Comparison of ENCODE assay signal across 8 mouse cellular contexts in the genomic region with DNA sequence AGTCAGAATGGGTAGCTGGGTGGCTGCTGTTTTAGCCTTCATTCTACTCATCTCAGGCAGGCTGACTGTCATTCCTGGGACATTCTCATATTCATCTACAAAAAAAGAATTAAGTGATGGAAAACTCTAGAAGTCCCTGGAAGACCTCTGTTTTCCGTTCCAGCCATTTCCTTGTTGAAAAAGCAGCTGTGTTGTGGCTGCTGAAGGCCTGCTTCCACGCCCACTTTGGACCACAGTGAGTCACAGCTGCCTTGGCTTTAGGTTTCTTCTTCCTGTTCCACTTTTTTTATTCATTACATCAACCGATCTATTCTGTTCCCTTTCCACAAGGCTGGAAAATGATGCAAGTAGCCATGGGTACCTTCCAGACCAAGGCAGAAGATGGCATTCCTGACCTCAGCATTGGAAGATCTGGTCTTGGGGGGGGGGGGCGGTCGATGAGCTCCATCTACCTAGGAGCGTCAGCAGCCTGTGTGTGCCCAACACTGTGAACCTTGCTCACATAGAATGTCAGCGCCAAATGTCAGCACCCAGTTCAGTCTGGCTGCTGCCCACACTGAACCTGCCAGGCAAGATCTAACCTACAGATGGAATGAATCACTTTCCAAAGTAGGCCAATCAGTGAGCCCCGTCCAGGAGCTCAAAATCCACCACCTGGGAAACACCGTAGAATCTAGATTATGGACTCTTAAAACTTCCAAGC. TPM values are rescaled to one million over a fixed set of nuclear protein-coding genes. Genes with fewer than 3 reads are reported as not detected.
DNase-seq lines count a peak whose midpoint lies in the region; ATAC-seq and TF ChIP-seq lines count a peak whose summit lies in the region.

No protein-coding gene starts in this region.

- no peak for TF ChIP-seq CTCF in liver, postnatal 0 days (IDR thresholded peaks at IDR 0.05; ENCODE audit: low read depth)

- H3K9me3 ChIP-seq in liver, postnatal 0 days (ENCODE audit: low read length) = no peaks in the 10 kb centered on the region
- H3K9me3 ChIP-seq in liver, embryonic 12.5 days (replicated peaks) = no peaks in the 10 kb centered on the region

- intact Hi-C loops in heart, postnatal 10 days (cut with DNase I) = loop anchor here (10.0 kb wide), 1 partner anchor 370 kb away; no protein-coding TSS in a partner anchor

- H3K27me3 ChIP-seq in liver, postnatal 0 days (ENCODE audit: insufficient read depth, low read length) = no peaks in the 10 kb centered on the region
- no peaks in the 10 kb centered on the region for H3K27me3 ChIP-seq in liver, embryonic 12.5 days (replicated peaks)
- H3K27me3 ChIP-seq in myocyte (ENCODE audit: control insufficient read depth, insufficient read depth, insufficient read length) = no peaks in the 10 kb centered on the region

- no peaks in the 10 kb centered on the region for H3K79me2 ChIP-seq in myocyte (ENCODE audit: control insufficient read depth, insufficient read depth)

- no peak for TF ChIP-seq POLR2A in myocyte (IDR thresholded peaks at IDR 0.05; ENCODE audit: insufficient read length, low read depth)

- peaks cover 14% of the 10 kb centered on the region; the same call in 1 of the 2 replicates for H3K4me1 ChIP-seq in liver, postnatal 0 days (ENCODE audit: insufficient read depth)
- H3K4me1 ChIP-seq in liver, embryonic 12.5 days = 0 out of 2 replicates have a peak, but pooled peaks cover 3% of the 10 kb centered on the region

- TF ChIP-seq EP300 in liver, postnatal 0 days (IDR thresholded peaks at IDR 0.05; ENCODE audit: low read depth) = no peak

- ATAC-seq in liver, postnatal 0 days = no peak
- ATAC-seq in liver, embryonic 12.5 days = no peak

- no peak overlapping the region for H3ac ChIP-seq in myocyte (ENCODE audit: control insufficient read depth, insufficient read length)

- DNase-seq in liver, postnatal 0 days = peak; percentile 33
- DNase-seq in brain, adult 2 months (ENCODE audit: low read depth, low spot score) = peak; percentile 81
- peak; percentile 72 to 73 for DNase-seq in heart, postnatal 10 days
- DNase-seq in spleen, postnatal 4 days (ENCODE audit: low spot score in 2 of 2) = no peak
- DNase-seq in liver = no peak
- no peak for DNase-seq in layer of hippocampus, postnatal 25 days (ENCODE audit: extremely low spot score in 1 of 2, low spot score in 1 of 2)

- peaks cover 19% of the 10 kb centered on the region for H3K36me3 ChIP-seq in liver, postnatal 0 days (replicated peaks; ENCODE audit: insufficient read depth, low read length)
- H3K36me3 ChIP-seq in liver, embryonic 12.5 days = peaks cover 10% of the 10 kb centered on the region
- no peaks in the 10 kb centered on the region for H3K36me3 ChIP-seq in myocyte (ENCODE audit: control insufficient read depth, insufficient read depth)

- WGBS in liver, postnatal 0 days (ENCODE audit: insufficient replicate concordance) = 62% methylated on average over 9 of the region's 9 CpGs
- WGBS in liver, embryonic 12.5 days (ENCODE audit: insufficient replicate concordance) = 56% methylated on average over 9 of the region's 9 CpGs

- H3K9ac ChIP-seq in liver, postnatal 0 days (replicated peaks) = no peak overlapping the region
- H3K9ac ChIP-seq in liver, embryonic 12.5 days = no peak overlapping the region

- no peak overlapping the region for H3K4me3 ChIP-seq in liver, postnatal 0 days (ENCODE audit: low read depth, low read length)
- H3K4me3 ChIP-seq in liver, embryonic 12.5 days = no peak overlapping the region
- H3K4me3 ChIP-seq in myocyte = no peak overlapping the region

- H3K4me2 ChIP-seq in liver, postnatal 0 days (ENCODE audit: low read depth, low read length) = no peak overlapping the region
- no peak overlapping the region for H3K4me2 ChIP-seq in liver, embryonic 12.5 days
- H3K4me2 ChIP-seq in myocyte (ENCODE audit: low read depth) = peak overlapping the region; percentile 68

- H3K27ac ChIP-seq in liver, postnatal 0 days (ENCODE audit: low read depth) = no peak overlapping the region
- no peak overlapping the region for H3K27ac ChIP-seq in liver, embryonic 12.5 days

TF ChIP-seq in myocyte, 11 proteins besides CTCF, POLR2A, EP300 and RAD21:
- TF ChIP-seq USF1 (IDR thresholded peaks at IDR 0.05; ENCODE audit: low read depth) (no peak), SRF (IDR thresholded peaks at IDR 0.05; ENCODE audit: control insufficient read depth, insufficient read length, low read depth) (no peak), MYOD1 (IDR thresholded peaks at IDR 0.05; ENCODE audit: control insufficient read depth in 1 of 3, insufficient read length in 2 of 3, low read depth in 2 of 3) (peak in 2 of 3 experiments; percentile 79 to 85), TCF12 (IDR thresholded peaks at IDR 0.05; ENCODE audit: insufficient read depth, poor library complexity, severe bottlenecking) (peak; percentile 55), MYOG (IDR thresholded peaks at IDR 0.05; ENCODE audit: control insufficient read depth in 1 of 3, insufficient read depth in 1 of 3, insufficient read length in 2 of 3, low read depth in 2 of 3) (peak in 2 of 3 experiments; percentile 70 to 72), CEBPB (IDR thresholded peaks at IDR 0.05; ENCODE audit: insufficient read depth, poor library complexity, severe bottlenecking) (0 out of 2 replicates have a peak, but pooled peaks have one; percentile 43), REST (IDR thresholded peaks at IDR 0.05; ENCODE audit: insufficient read depth, insufficient read length) (no peak), POLR2AphosphoS2 (IDR thresholded peaks at IDR 0.05; ENCODE audit: insufficient read length, low read depth) (no peak)

RNA-seq across cellular contexts. Expression of a gene that starts 31.4 kb away (rescaled TPM):
- 18.2 and 19.0 TPM in 2 replicates for polyA plus RNA-seq in liver, postnatal 0 days (2015; fragmentation: Nextera tagmentation; extraction: Ambion mirVana)
- polyA plus RNA-seq in liver, embryonic 12.5 days (2016; fragmentation: Nextera tagmentation; extraction: Ambion mirVana) = 42.2 and 42.6 TPM in 2 replicates
- total RNA-seq in heart, postnatal 10 days (2021) = 10 to 100 TPM; 36.3 to 36.7 TPM
- polyA plus RNA-seq in myocyte (2012; fragmentation: generic; extraction: Trizol) = 32.6 TPM
- total RNA-seq in layer of hippocampus, postnatal 25 days (2021) = 10 to 100 TPM; 37.6 to 39.4 TPM

RNA-seq across cellular contexts. Expression of a gene that starts 46.3 kb away (rescaled TPM):
- polyA plus RNA-seq in liver, postnatal 0 days (2015; fragmentation: Nextera tagmentation; extraction: Ambion mirVana) = 9.5 and 10.3 TPM in 2 replicates
- 17.6 and 17.7 TPM in 2 replicates for polyA plus RNA-seq in liver, embryonic 12.5 days (2016; fragmentation: Nextera tagmentation; extraction: Ambion mirVana)
- under 1 TPM; 0.32 to 0.91 TPM for total RNA-seq in heart, postnatal 10 days (2021)
- 2.7 TPM for polyA plus RNA-seq in myocyte (2012; fragmentation: generic; extraction: Trizol)
- total RNA-seq in layer of hippocampus, postnatal 25 days (2021) = 10 to 100 TPM; 15.7 to 17.4 TPM

Comparison
In these comparisons a context has a peak if more than half of its experiments do, and no peak if none do; other contexts are left out.
1. DNase-seq: peak in liver, postnatal 0 days (single experiment), brain, adult 2 months (single experiment) and heart, postnatal 10 days (2 of 2); none in spleen, postnatal 4 days (0 of 2), liver (single experiment) and layer of hippocampus, postnatal 25 days (0 of 2).